Mouse (Mus musculus): ENCODE results near the gene Cxcl5. TPM values are rescaled to one million over a fixed set of nuclear protein-coding genes. Genes with fewer than 3 reads are reported as not detected.
A peak's percentile ranks its signal among the peaks of the same experiment; 100 is the strongest.

The Cxcl5 gene
- polyA plus RNA-seq, 1 experiment = 0.06 TPM

GRCm38 (mm10) chr5:90731480-90731879, 27.7 kb upstream of the Cxcl5 start:
- TF ChIP-seq POLR2AphosphoS2 (IDR thresholded peaks at IDR 0.05; ENCODE audit: insufficient read length, low read depth) = no peak
- TF ChIP-seq MYOG (IDR thresholded peaks at IDR 0.05; ENCODE audit: control insufficient read depth in 1 of 3, insufficient read depth in 1 of 3, insufficient read length in 2 of 3, low read depth in 2 of 3) = no peak
- no peak for TF ChIP-seq CEBPB (IDR thresholded peaks at IDR 0.05; ENCODE audit: insufficient read depth, poor library complexity, severe bottlenecking)
- no peak for TF ChIP-seq POLR2A (IDR thresholded peaks at IDR 0.05; ENCODE audit: insufficient read length, low read depth)
- TF ChIP-seq E2F4 (IDR thresholded peaks at IDR 0.05; ENCODE audit: insufficient read depth) = no peak
- no peak for TF ChIP-seq MAX (IDR thresholded peaks at IDR 0.05; ENCODE audit: low read depth)
- no peak for TF ChIP-seq USF1 (IDR thresholded peaks at IDR 0.05; ENCODE audit: low read depth)
- no peak for TF ChIP-seq MYOD1 (IDR thresholded peaks at IDR 0.05; ENCODE audit: control insufficient read depth in 1 of 3, insufficient read length in 2 of 3, low read depth in 2 of 3)
- no peak for TF ChIP-seq TCF12 (IDR thresholded peaks at IDR 0.05; ENCODE audit: insufficient read depth, poor library complexity, severe bottlenecking)
- no peak for TF ChIP-seq TCF3 (IDR thresholded peaks at IDR 0.05; ENCODE audit: insufficient read length, low read depth)
- no peak for TF ChIP-seq SRF (IDR thresholded peaks at IDR 0.05; ENCODE audit: control insufficient read depth, insufficient read length, low read depth)
- TF ChIP-seq REST (IDR thresholded peaks at IDR 0.05; ENCODE audit: insufficient read depth, insufficient read length) = no peak
- Histone ChIP-seq H3K4me2 (ENCODE audit: low read depth) (no peak overlapping the region), H3K27me3 (ENCODE audit: control insufficient read depth, insufficient read depth, insufficient read length) (no peaks in the 10 kb centered on the region), H3ac (ENCODE audit: control insufficient read depth, insufficient read length) (no peak overlapping the region), H3K79me2 (ENCODE audit: control insufficient read depth, insufficient read depth) (no peaks in the 10 kb centered on the region), H3K36me3 (ENCODE audit: control insufficient read depth, insufficient read depth) (no peaks in the 10 kb centered on the region), H3K4me3 (no peak overlapping the region)

GRCm38 (mm10) chr5:90742029-90742428, 17.1 kb upstream of the Cxcl5 start:
- Histone ChIP-seq H3K79me2 (ENCODE audit: control insufficient read depth, insufficient read depth) (no peaks in the 10 kb centered on the region), H3K27me3 (ENCODE audit: control insufficient read depth, insufficient read depth, insufficient read length) (no peaks in the 10 kb centered on the region), H3K4me2 (ENCODE audit: low read depth) (no peak overlapping the region), H3K4me3 (no peak overlapping the region), H3ac (ENCODE audit: control insufficient read depth, insufficient read length) (no peak overlapping the region), H3K36me3 (ENCODE audit: control insufficient read depth, insufficient read depth) (no peaks in the 10 kb centered on the region)
- TF ChIP-seq TCF12 (IDR thresholded peaks at IDR 0.05; ENCODE audit: insufficient read depth, poor library complexity, severe bottlenecking) = no peak
- no peak for TF ChIP-seq MYOG (IDR thresholded peaks at IDR 0.05; ENCODE audit: control insufficient read depth in 1 of 3, insufficient read depth in 1 of 3, insufficient read length in 2 of 3, low read depth in 2 of 3)
- no peak for TF ChIP-seq E2F4 (IDR thresholded peaks at IDR 0.05; ENCODE audit: insufficient read depth)
- no peak for TF ChIP-seq CEBPB (IDR thresholded peaks at IDR 0.05; ENCODE audit: insufficient read depth, poor library complexity, severe bottlenecking)
- no peak for TF ChIP-seq POLR2A (IDR thresholded peaks at IDR 0.05; ENCODE audit: insufficient read length, low read depth)
- no peak for TF ChIP-seq REST (IDR thresholded peaks at IDR 0.05; ENCODE audit: insufficient read depth, insufficient read length)
- no peak for TF ChIP-seq MYOD1 (IDR thresholded peaks at IDR 0.05; ENCODE audit: control insufficient read depth in 1 of 3, insufficient read length in 2 of 3, low read depth in 2 of 3)
- TF ChIP-seq TCF3 (IDR thresholded peaks at IDR 0.05; ENCODE audit: insufficient read length, low read depth) = no peak
- TF ChIP-seq USF1 (IDR thresholded peaks at IDR 0.05; ENCODE audit: low read depth) = no peak
- no peak for TF ChIP-seq POLR2AphosphoS2 (IDR thresholded peaks at IDR 0.05; ENCODE audit: insufficient read length, low read depth)
- TF ChIP-seq MAX (IDR thresholded peaks at IDR 0.05; ENCODE audit: low read depth) = no peak
- no peak for TF ChIP-seq SRF (IDR thresholded peaks at IDR 0.05; ENCODE audit: control insufficient read depth, insufficient read length, low read depth)

GRCm38 (mm10) chr5:90753934-90754333, 5.2 kb upstream of the Cxcl5 start:
- Histone ChIP-seq H3K4me2 (ENCODE audit: low read depth) (no peak overlapping the region), H3K36me3 (ENCODE audit: control insufficient read depth, insufficient read depth) (no peaks in the 10 kb centered on the region), H3K79me2 (ENCODE audit: control insufficient read depth, insufficient read depth) (no peaks in the 10 kb centered on the region), H3K27me3 (ENCODE audit: control insufficient read depth, insufficient read depth, insufficient read length) (no peaks in the 10 kb centered on the region), H3ac (ENCODE audit: control insufficient read depth, insufficient read length) (no peak overlapping the region), H3K4me3 (no peak overlapping the region)
- TF ChIP-seq CEBPB (IDR thresholded peaks at IDR 0.05; ENCODE audit: insufficient read depth, poor library complexity, severe bottlenecking) (peak; percentile 96), TCF3 (IDR thresholded peaks at IDR 0.05; ENCODE audit: insufficient read length, low read depth) (no peak), MYOG (IDR thresholded peaks at IDR 0.05; ENCODE audit: control insufficient read depth in 1 of 3, insufficient read depth in 1 of 3, insufficient read length in 2 of 3, low read depth in 2 of 3) (no peak), REST (IDR thresholded peaks at IDR 0.05; ENCODE audit: insufficient read depth, insufficient read length) (no peak), POLR2A (IDR thresholded peaks at IDR 0.05; ENCODE audit: insufficient read length, low read depth) (no peak), SRF (IDR thresholded peaks at IDR 0.05; ENCODE audit: control insufficient read depth, insufficient read length, low read depth) (no peak)

- TF ChIP-seq MAX (IDR thresholded peaks at IDR 0.05; ENCODE audit: low read depth) (no peak), MYOG (IDR thresholded peaks at IDR 0.05; ENCODE audit: control insufficient read depth in 1 of 3, insufficient read depth in 1 of 3, insufficient read length in 2 of 3, low read depth in 2 of 3) (no peak), E2F4 (IDR thresholded peaks at IDR 0.05; ENCODE audit: insufficient read depth) (no peak), SRF (IDR thresholded peaks at IDR 0.05; ENCODE audit: control insufficient read depth, insufficient read length, low read depth) (no peak), POLR2AphosphoS2 (IDR thresholded peaks at IDR 0.05; ENCODE audit: insufficient read length, low read depth) (no peak), POLR2A (IDR thresholded peaks at IDR 0.05; ENCODE audit: insufficient read length, low read depth) (no peak), TCF12 (IDR thresholded peaks at IDR 0.05; ENCODE audit: insufficient read depth, poor library complexity, severe bottlenecking) (no peak), USF1 (IDR thresholded peaks at IDR 0.05; ENCODE audit: low read depth) (no peak), MYOD1 (IDR thresholded peaks at IDR 0.05; ENCODE audit: control insufficient read depth in 1 of 3, insufficient read length in 2 of 3, low read depth in 2 of 3) (no peak)
- Histone ChIP-seq H3K79me2 (ENCODE audit: control insufficient read depth, insufficient read depth) (no peaks in the 10 kb centered on the region), H3K4me3 (no peak overlapping the region), H3K27me3 (ENCODE audit: control insufficient read depth, insufficient read depth, insufficient read length) (no peaks in the 10 kb centered on the region), H3K36me3 (ENCODE audit: control insufficient read depth, insufficient read depth) (no peaks in the 10 kb centered on the region), H3K4me2 (ENCODE audit: low read depth) (peak overlapping the region; percentile 57), H3ac (ENCODE audit: control insufficient read depth, insufficient read length) (no peak overlapping the region)
Measured at GRCm38 (mm10) chr5:90758020-90758605, 1.0 kb upstream of the Cxcl5 start.
